ENCODE assay signal across 13 mouse cellular contexts in the genomic region with DNA sequence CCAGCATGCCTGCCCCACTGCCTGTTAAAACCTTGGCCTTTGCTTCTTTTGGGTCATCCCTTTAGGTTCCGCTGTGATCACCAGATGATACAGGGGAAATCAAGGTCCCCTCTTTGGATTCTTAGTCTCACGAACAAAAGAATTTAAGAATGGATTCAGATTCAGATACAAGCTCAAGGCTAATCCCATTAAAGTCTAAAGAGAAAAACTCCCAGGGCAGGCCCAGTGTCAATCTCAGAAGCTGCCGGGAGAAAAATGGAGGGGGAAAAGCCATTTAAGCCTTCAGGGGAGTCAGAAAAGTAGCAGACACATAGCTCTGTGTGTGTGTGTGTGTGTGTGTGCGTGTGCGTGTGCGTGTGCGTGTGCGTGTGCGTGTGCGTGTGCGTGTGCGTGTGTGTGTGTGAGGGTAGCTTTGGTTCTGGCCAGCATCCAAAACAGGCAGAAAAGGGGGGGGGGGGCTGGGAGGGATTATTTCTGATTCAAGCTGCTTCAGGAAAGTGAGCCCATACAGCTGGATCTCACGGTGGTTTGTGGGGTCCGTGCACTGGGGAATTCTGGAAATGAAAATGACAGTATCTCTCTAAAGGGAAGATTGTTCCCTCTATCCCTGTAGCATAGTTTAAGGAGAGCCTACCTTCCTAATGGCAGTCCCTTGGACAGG. TPM values are rescaled to one million over a fixed set of nuclear protein-coding genes. Genes with fewer than 3 reads are reported as not detected.
"Had no signal": no experiment of that assay in that cellular context is flagged by ENCODE, and none has a peak within 500 bp of the region (broad histone marks: within the 10 kb centered on the region; RNA-seq: fewer than 3 reads in every experiment).

No protein-coding gene starts in this region.

- H3K9me3 ChIP-seq: hindbrain, embryonic 15.5 days; limb, embryonic 10.5 days; liver, embryonic 15.5 days had no signal

- ATAC-seq: lung, postnatal 0 days had no signal

- H3K4me2 ChIP-seq: hindbrain, embryonic 15.5 days; liver, embryonic 11.5 days; liver, embryonic 15.5 days had no signal

- DNase-seq: kidney, adult 11 months; kidney, adult 9 months; lung, adult 2 months; lung, postnatal 36 days; right cerebral cortex, adult 18-20 months; right cerebral cortex, postnatal 25 days; thymus, postnatal 36 days had no signal

- H3K4me1 ChIP-seq: liver, embryonic 15.5 days had no signal

- H3K9ac ChIP-seq: hindbrain, embryonic 15.5 days; liver, embryonic 15.5 days had no signal

- H3K27me3 ChIP-seq: hindbrain, embryonic 15.5 days; liver, embryonic 15.5 days had no signal

- H3K4me3 ChIP-seq: hindbrain, embryonic 15.5 days; left cerebral cortex, adult 2 months; limb, embryonic 10.5 days; liver, embryonic 15.5 days had no signal

- H3K36me3 ChIP-seq: hindbrain, embryonic 15.5 days; limb, embryonic 10.5 days; liver, embryonic 15.5 days had no signal

- H3K27ac ChIP-seq: hindbrain, embryonic 15.5 days; left cerebral cortex, adult 2 months; limb, embryonic 10.5 days; liver, embryonic 15.5 days had no signal

RNA-seq across cellular contexts. Expression of gene Ntsr1, which starts 8.8 kb away (rescaled TPM):
- polyA plus RNA-seq: lung, adult 2 months had no signal
